Mouse (Mus musculus) C2C12 (cell line): Measurements from ENCODE around the gene Gm20708.

Experiments
- CEBPB ChIP-seq: IDR thresholded peaks from one replicate; pipeline ENCODE4 v1.6.1; 2011; ENCODE audit warnings: low read depth, mild to moderate bottlenecking, control low read depth, moderate library complexity
- CTCF ChIP-seq: IDR thresholded peaks from one replicate; pipeline ENCODE4 v1.5.1; 2011; ENCODE audit not compliant: control insufficient read depth, insufficient read depth, insufficient read length
- FOSL1 ChIP-seq: IDR thresholded peaks from one replicate; pipeline ENCODE4 v1.8.0; 2011; ENCODE audit warnings: mild to moderate bottlenecking, low read length; ENCODE audit not compliant: poor library complexity, insufficient read depth, severe bottlenecking
- MAX ChIP-seq: IDR thresholded peaks from one replicate; pipeline ENCODE4 v1.6.1; 2011; ENCODE audit warnings: mild to moderate bottlenecking, control low read depth
- MYOG ChIP-seq: IDR thresholded peaks from one replicate; pipeline ENCODE4 v1.6.1; 2011; ENCODE audit not compliant: control insufficient read depth, insufficient read length; ENCODE audit errors: extremely low read depth

DNA sequence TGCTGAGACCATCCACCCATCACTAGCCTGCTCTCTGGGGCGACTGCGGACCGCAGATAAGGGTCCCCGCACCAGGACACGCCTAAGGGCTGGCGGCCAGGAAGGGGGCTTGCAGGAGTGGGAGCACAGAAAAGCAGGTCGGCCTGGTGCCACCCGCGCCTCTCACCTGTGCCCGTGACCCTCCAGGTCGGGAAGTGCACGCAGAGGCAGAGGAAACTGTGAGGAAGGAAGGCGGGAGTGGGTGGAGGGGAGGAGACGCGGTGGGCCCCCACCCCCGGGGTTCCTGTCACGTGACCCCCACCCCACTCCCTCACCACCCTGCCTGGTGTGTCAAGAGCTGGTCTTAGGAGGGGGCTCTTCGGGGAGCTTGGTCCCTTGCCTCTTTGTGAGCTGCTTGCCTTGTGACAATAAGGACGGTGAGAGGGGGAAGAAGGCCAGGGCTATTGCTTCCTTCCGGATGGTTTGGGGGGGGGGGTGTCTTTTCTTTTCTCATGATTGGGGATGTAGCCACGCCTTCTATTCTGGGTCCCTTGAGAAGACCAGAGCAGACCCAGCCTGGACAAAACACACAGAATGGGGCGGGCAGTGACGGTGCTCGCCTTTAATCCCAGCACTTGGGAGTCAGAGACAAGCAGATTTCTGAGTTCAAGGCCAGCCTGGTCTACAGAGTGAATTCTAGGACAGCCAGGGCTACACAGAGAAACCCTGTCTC is 27.3 kb upstream of the Gm20708 start, which contains the start of the genes Tmc8 and Tmc6:
- TF ChIP-seq MYOG = no peak
- TF ChIP-seq CTCF = no peak
- no peak for TF ChIP-seq CEBPB
- no peak for TF ChIP-seq MAX
- TF ChIP-seq FOSL1 = no peak
